Mouse (Mus musculus) forebrain, embryonic 16.5 days (tissue): Measurements from ENCODE around the gene Trpv2. TPM values are rescaled to one million over a fixed set of nuclear protein-coding genes. Genes with fewer than 3 reads are reported as not detected.
A peak's percentile ranks its signal among the peaks of the same experiment; 100 is the strongest.

Source experiments
- ATAC-seq: fragments of 200-750 bp; cut with Nextera tagmentation; 2 replicates; pipeline ENCODE4 v1.8.0; 2017; ENCODE audit warnings: mild to moderate bottlenecking, moderate library complexity
- H3K27ac ChIP-seq: fragments of 300-500 bp; sonication (generic); 2 replicates; pipeline ENCODE4 v1.5.1; 2014; ENCODE audit warnings: low read length, control low read depth
- H3K27me3 ChIP-seq: fragments of 300-500 bp; sonication (generic); replicated peaks from 2 replicates; pipeline ENCODE4 v1.6.1; 2014; ENCODE audit warnings: low read length; ENCODE audit not compliant: control insufficient read depth, insufficient read depth
- H3K36me3 ChIP-seq: fragments of 300-500 bp; sonication (generic); 2 replicates; pipeline ENCODE4 v1.6.1; 2014; ENCODE audit not compliant: control insufficient read depth, insufficient read depth
- H3K4me1 ChIP-seq: fragments of 300-500 bp; sonication (generic); replicated peaks from 2 replicates; pipeline ENCODE4 v1.6.1; 2014; ENCODE audit warnings: low read length; ENCODE audit not compliant: control insufficient read depth, insufficient read depth
- H3K4me2 ChIP-seq: fragments of 300-500 bp; sonication (generic); 2 replicates; pipeline ENCODE4 v1.6.1; 2014; ENCODE audit warnings: mild to moderate bottlenecking, low read length, control low read depth
- H3K4me3 ChIP-seq: fragments of 300-500 bp; sonication (generic); replicated peaks from 2 replicates; pipeline ENCODE4 v1.5.1; 2014; ENCODE audit warnings: mild to moderate bottlenecking, low read length, control low read depth
- H3K9ac ChIP-seq: fragments of 300-500 bp; sonication (generic); replicated peaks from 2 replicates; pipeline ENCODE4 v1.6.1; 2014; ENCODE audit warnings: low read depth, low read length, control low read depth
- H3K9me3 ChIP-seq: fragments of 300-500 bp; sonication (generic); 2 replicates; pipeline ENCODE4 v1.6.1; 2016; ENCODE audit warnings: low read length; ENCODE audit not compliant: control insufficient read depth
- WGBS: fragments of 180-500 bp; shearing (Covaris S2); extraction: QIAGEN DNeasy Blood & Tissue Kit; methylation state at CpG from one replicate; pipeline ENCODE4 v1.1.7; 2014; 5-methylcytosine and 5-hydroxymethylcytosine counted together
- polyA plus RNA-seq: library from polyadenylated mRNA; unstranded; fragments of >200 nt; fragmentation: Nextera tagmentation; extraction: Ambion mirVana; gene quantifications from 2 replicates; pipeline ENCODE4 v1.2.1, GENCODE M21; 2015

Gene Trpv2
- polyA plus RNA-seq, 1 experiment from 2014 or later, result 27.2 TPM

GRCm38 (mm10) chr11:62591026-62591425, 16.7 kb downstream of the Trpv2 start:
- no peak overlapping the region for H3K4me3 ChIP-seq
- no peak overlapping the region for H3K9ac ChIP-seq
- H3K4me2 ChIP-seq, result no peak overlapping the region
- no peak for ATAC-seq
- no peaks in the 10 kb centered on the region for H3K9me3 ChIP-seq
- H3K36me3 ChIP-seq, result no peaks in the 10 kb centered on the region
- no peaks in the 10 kb centered on the region for H3K27me3 ChIP-seq
- whole genome bisulfite sequencing, result 79% methylated on average over 2 of the region's 2 CpGs
- H3K4me1 ChIP-seq, result no peaks in the 10 kb centered on the region
- no peak overlapping the region for H3K27ac ChIP-seq

- ATAC-seq, result no peak
- H3K27ac ChIP-seq, result no peak overlapping the region
- no peak overlapping the region for H3K4me3 ChIP-seq
- no peaks in the 10 kb centered on the region for H3K9me3 ChIP-seq
- 71% methylated on average over 8 of the region's 8 CpGs for WGBS
- no peaks in the 10 kb centered on the region for H3K4me1 ChIP-seq
- no peak overlapping the region for H3K9ac ChIP-seq
- no peaks in the 10 kb centered on the region for H3K27me3 ChIP-seq
- H3K4me2 ChIP-seq, result no peak overlapping the region
- H3K36me3 ChIP-seq, result no peaks in the 10 kb centered on the region
Measured at GRCm38 (mm10) chr11:62591904-62592575, 17.8 kb downstream of the Trpv2 start.

GRCm38 (mm10) chr11:62598571-62598970, 24.3 kb downstream of the Trpv2 start:
- WGBS, result 88% methylated on average over 4 of the region's 4 CpGs
- no peak for ATAC-seq
- no peak overlapping the region for H3K4me3 ChIP-seq
- H3K4me2 ChIP-seq, result no peak overlapping the region
- no peak overlapping the region for H3K27ac ChIP-seq
- no peaks in the 10 kb centered on the region for H3K36me3 ChIP-seq
- no peaks in the 10 kb centered on the region for H3K27me3 ChIP-seq
- no peaks in the 10 kb centered on the region for H3K9me3 ChIP-seq
- peaks cover 8% of the 10 kb centered on the region for H3K4me1 ChIP-seq
- no peak overlapping the region for H3K9ac ChIP-seq

GRCm38 (mm10) chr11:62601732-62602618, 27.7 kb downstream of the Trpv2 start:
- H3K9ac ChIP-seq, result peak overlapping the region; percentile 60
- peak overlapping the region; percentile 63 for H3K4me2 ChIP-seq
- 12% methylated on average over 17 of the region's 17 CpGs for WGBS
- peak; percentile 5 for ATAC-seq
- H3K9me3 ChIP-seq, result no peaks in the 10 kb centered on the region
- H3K36me3 ChIP-seq, result peaks cover 14% of the 10 kb centered on the region; the same call in 1 of the 2 replicates
- H3K4me3 ChIP-seq, result peak overlapping the region; percentile 86
- peak overlapping the region; percentile 92 for H3K27ac ChIP-seq
- peaks cover 40% of the 10 kb centered on the region for H3K4me1 ChIP-seq
- no peaks in the 10 kb centered on the region for H3K27me3 ChIP-seq

GRCm38 (mm10) chr11:62602619-62603311, 28.5 kb downstream of the Trpv2 start:
- H3K27ac ChIP-seq, result peak overlapping the region; percentile 92
- peaks cover 14% of the 10 kb centered on the region; the same call in 1 of the 2 replicates for H3K36me3 ChIP-seq
- under 1% methylated on average over 58 of the region's 58 CpGs for WGBS
- H3K4me1 ChIP-seq, result peaks cover 45% of the 10 kb centered on the region
- peak overlapping the region; percentile 63 for H3K4me2 ChIP-seq
- no peaks in the 10 kb centered on the region for H3K9me3 ChIP-seq
- no peaks in the 10 kb centered on the region for H3K27me3 ChIP-seq
- peak overlapping the region; percentile 86 for H3K4me3 ChIP-seq
- peak; percentile 96 for ATAC-seq
- peak overlapping the region; percentile 94 for H3K9ac ChIP-seq

- WGBS, result 1% methylated on average over 13 of the region's 13 CpGs
- peaks cover 14% of the 10 kb centered on the region; the same call in 1 of the 2 replicates for H3K36me3 ChIP-seq
Measured at GRCm38 (mm10) chr11:62603312-62604056, 29.2 kb downstream of the Trpv2 start.

GRCm38 (mm10) chr11:62604123-62604706, 29.9 kb downstream of the Trpv2 start:
- ATAC-seq, result no peak
- H3K4me2 ChIP-seq, result peak overlapping the region; percentile 60
- peaks cover 45% of the 10 kb centered on the region for H3K4me1 ChIP-seq
- H3K36me3 ChIP-seq, result peaks cover 14% of the 10 kb centered on the region; the same call in 1 of the 2 replicates
- WGBS, result 15% methylated on average over 5 of the region's 5 CpGs
- no peaks in the 10 kb centered on the region for H3K27me3 ChIP-seq
- no peaks in the 10 kb centered on the region for H3K9me3 ChIP-seq
- no peak overlapping the region for H3K27ac ChIP-seq
- peak overlapping the region; percentile 86 for H3K4me3 ChIP-seq
- peak overlapping the region; percentile 24; the same call in 1 of the 2 replicates for H3K9ac ChIP-seq

More at GRCm38 (mm10) chr11:62603312-62604056, 29.2 kb downstream of the Trpv2 start:
- H3K27me3 ChIP-seq, result no peaks in the 10 kb centered on the region
- no peaks in the 10 kb centered on the region for H3K9me3 ChIP-seq
- peaks cover 45% of the 10 kb centered on the region for H3K4me1 ChIP-seq
- H3K4me2 ChIP-seq, result peak overlapping the region; percentile 60
- peak overlapping the region; percentile 86 for H3K4me3 ChIP-seq
- H3K9ac ChIP-seq, result peak overlapping the region; percentile 94
- no peak; the same call in 1 of the 2 replicates for ATAC-seq
- H3K27ac ChIP-seq, result peak overlapping the region; percentile 91

GRCm38 (mm10) chr11:62604886-62605618, 30.8 kb downstream of the Trpv2 start:
- no peak for ATAC-seq
- WGBS, result 17% methylated on average over 3 of the region's 3 CpGs
- H3K36me3 ChIP-seq, result peaks cover 14% of the 10 kb centered on the region; the same call in 1 of the 2 replicates
- no peaks in the 10 kb centered on the region for H3K9me3 ChIP-seq
- no peak overlapping the region for H3K4me3 ChIP-seq
- H3K27ac ChIP-seq, result no peak overlapping the region
- H3K9ac ChIP-seq, result peak overlapping the region; percentile 24; the same call in 1 of the 2 replicates
- peaks cover 45% of the 10 kb centered on the region for H3K4me1 ChIP-seq
- H3K4me2 ChIP-seq, result peak overlapping the region; percentile 60
- no peaks in the 10 kb centered on the region for H3K27me3 ChIP-seq
